Mouse (Mus musculus): Measurements from ENCODE around the gene Epha6.

- TF ChIP-seq CTCF (IDR thresholded peaks at IDR 0.05; ENCODE audit: low read depth), result no peak
- no peak for TF ChIP-seq EP300 (IDR thresholded peaks at IDR 0.05; ENCODE audit: low read depth)
These were observed 844.5 kb downstream of the Epha6 start for GRCm38 (mm10) chr16:59760875-59761274.
